Mouse (Mus musculus): ENCODE results near the gene Rnf220. TPM values are rescaled to one million over a fixed set of nuclear protein-coding genes. Genes with fewer than 3 reads are reported as not detected.

The Rnf220 gene
- 71.5 and 76.0 TPM in 2 replicates for polyA plus RNA-seq (2015; fragmentation: Nextera tagmentation; extraction: Ambion mirVana)

- Histone ChIP-seq H3K27ac (ENCODE audit: low read length) (no peak within 1 kb of the TSS), H3K4me2 (replicated peaks; ENCODE audit: low read depth, low read length) (peak within 1 kb of the TSS; percentile 88), H3K4me1 (ENCODE audit: insufficient read depth, low read length) (peaks cover 29% of the 10 kb centered on the region), H3K9me3 (ENCODE audit: low read length) (peaks cover 2% of the 10 kb centered on the region; the same call in 1 of the 2 replicates), H3K9ac (replicated peaks; ENCODE audit: low read length) (peak within 1 kb of the TSS; percentile 55), H3K4me3 (ENCODE audit: low read length) (peak within 1 kb of the TSS; percentile 52), H3K36me3 (ENCODE audit: insufficient read depth, low read length) (no peaks in the 10 kb centered on the region), H3K27me3 (ENCODE audit: insufficient read depth, low read length) (peaks cover 61% of the 10 kb centered on the region)
- peak; percentile 92 for ATAC-seq (ENCODE audit: low FRiP score, low TSS enrichment)
- WGBS, result under 1% methylated on average over 42 of the region's 42 CpGs
These were observed at the start of gene Rnf220 for GRCm38 (mm10) chr4:117496482-117497165. Gene Rnf220 (minus strand): TSS chr4:117497052.

- Histone ChIP-seq H3K27ac (ENCODE audit: low read length) (no peak overlapping the region), H3K27me3 (ENCODE audit: insufficient read depth, low read length) (no peaks in the 10 kb centered on the region), H3K4me1 (ENCODE audit: insufficient read depth, low read length) (peaks cover 13% of the 10 kb centered on the region), H3K9me3 (ENCODE audit: low read length) (no peaks in the 10 kb centered on the region), H3K9ac (replicated peaks; ENCODE audit: low read length) (no peak overlapping the region), H3K4me3 (ENCODE audit: low read length) (no peak overlapping the region), H3K4me2 (replicated peaks; ENCODE audit: low read depth, low read length) (no peak overlapping the region), H3K36me3 (ENCODE audit: insufficient read depth, low read length) (no peaks in the 10 kb centered on the region)
- WGBS, result 80% methylated on average over 6 of the region's 6 CpGs
- ATAC-seq (ENCODE audit: low FRiP score, low TSS enrichment), result no peak
These were observed 49.8 kb upstream of the Rnf220 start for GRCm38 (mm10) chr4:117546616-117547015.

- Histone ChIP-seq H3K9me3 (ENCODE audit: low read length) (no peaks in the 10 kb centered on the region), H3K4me1 (ENCODE audit: insufficient read depth, low read length) (peaks cover 4% of the 10 kb centered on the region; the same call in 1 of the 2 replicates), H3K4me3 (ENCODE audit: low read length) (no peak overlapping the region), H3K9ac (replicated peaks; ENCODE audit: low read length) (no peak overlapping the region), H3K36me3 (ENCODE audit: insufficient read depth, low read length) (no peaks in the 10 kb centered on the region), H3K27ac (ENCODE audit: low read length) (no peak overlapping the region), H3K27me3 (ENCODE audit: insufficient read depth, low read length) (no peaks in the 10 kb centered on the region), H3K4me2 (replicated peaks; ENCODE audit: low read depth, low read length) (no peak overlapping the region)
- no peak for ATAC-seq (ENCODE audit: low FRiP score, low TSS enrichment)
- 89% methylated on average over 3 of the region's 3 CpGs for WGBS
These were observed 48.6 kb upstream of the Rnf220 start for GRCm38 (mm10) chr4:117545448-117545847.

- H3K4me2 ChIP-seq (replicated peaks; ENCODE audit: low read depth, low read length), result no peak overlapping the region
- peaks cover 5% of the 10 kb centered on the region; the same call in 1 of the 2 replicates for H3K27me3 ChIP-seq (ENCODE audit: insufficient read depth, low read length)
- ATAC-seq (ENCODE audit: low FRiP score, low TSS enrichment), result no peak
- H3K9ac ChIP-seq (replicated peaks; ENCODE audit: low read length), result no peak overlapping the region
- no peaks in the 10 kb centered on the region for H3K9me3 ChIP-seq (ENCODE audit: low read length)
- 42% methylated on average over 5 of the region's 5 CpGs for WGBS
- no peak overlapping the region for H3K27ac ChIP-seq (ENCODE audit: low read length)
- H3K4me3 ChIP-seq (ENCODE audit: low read length), result no peak overlapping the region
- H3K4me1 ChIP-seq (ENCODE audit: insufficient read depth, low read length), result peaks cover 7% of the 10 kb centered on the region; the same call in 1 of the 2 replicates
- H3K36me3 ChIP-seq (ENCODE audit: insufficient read depth, low read length), result no peaks in the 10 kb centered on the region
These were observed 43.7 kb upstream of the Rnf220 start for GRCm38 (mm10) chr4:117540571-117540970.

- Histone ChIP-seq H3K36me3 (ENCODE audit: insufficient read depth, low read length) (no peaks in the 10 kb centered on the region), H3K4me1 (ENCODE audit: insufficient read depth, low read length) (peaks cover 7% of the 10 kb centered on the region; the same call in 1 of the 2 replicates), H3K9me3 (ENCODE audit: low read length) (no peaks in the 10 kb centered on the region), H3K4me2 (replicated peaks; ENCODE audit: low read depth, low read length) (no peak overlapping the region), H3K9ac (replicated peaks; ENCODE audit: low read length) (no peak overlapping the region), H3K4me3 (ENCODE audit: low read length) (no peak overlapping the region), H3K27ac (ENCODE audit: low read length) (no peak overlapping the region), H3K27me3 (ENCODE audit: insufficient read depth, low read length) (peaks cover 5% of the 10 kb centered on the region; the same call in 1 of the 2 replicates)
- ATAC-seq (ENCODE audit: low FRiP score, low TSS enrichment), result peak; percentile 83
- 31% methylated on average over 8 of the region's 8 CpGs for WGBS
These were observed 42.6 kb upstream of the Rnf220 start for GRCm38 (mm10) chr4:117539329-117539980.

- WGBS, result 79% methylated on average over 7 of the region's 7 CpGs
- Histone ChIP-seq H3K27ac (ENCODE audit: low read length) (no peak overlapping the region), H3K4me3 (ENCODE audit: low read length) (no peak overlapping the region), H3K36me3 (ENCODE audit: insufficient read depth, low read length) (no peaks in the 10 kb centered on the region), H3K27me3 (ENCODE audit: insufficient read depth, low read length) (peaks cover 5% of the 10 kb centered on the region; the same call in 1 of the 2 replicates), H3K4me1 (ENCODE audit: insufficient read depth, low read length) (peaks cover 7% of the 10 kb centered on the region; the same call in 1 of the 2 replicates), H3K9ac (replicated peaks; ENCODE audit: low read length) (no peak overlapping the region), H3K9me3 (ENCODE audit: low read length) (no peaks in the 10 kb centered on the region), H3K4me2 (replicated peaks; ENCODE audit: low read depth, low read length) (no peak overlapping the region)
- ATAC-seq (ENCODE audit: low FRiP score, low TSS enrichment), result no peak
These were observed 40.1 kb upstream of the Rnf220 start for GRCm38 (mm10) chr4:117537002-117537401.

- WGBS, result 56% methylated on average over 9 of the region's 9 CpGs
These were observed 38.8 kb upstream of the Rnf220 start for GRCm38 (mm10) chr4:117535496-117536200.

GRCm38 (mm10) chr4:117529843-117530242 lies 33.0 kb upstream of the Rnf220 start:
- no peaks in the 10 kb centered on the region for H3K9me3 ChIP-seq (ENCODE audit: low read length)
- no peaks in the 10 kb centered on the region for H3K4me1 ChIP-seq (ENCODE audit: insufficient read depth, low read length)
- no peak overlapping the region for H3K4me2 ChIP-seq (replicated peaks; ENCODE audit: low read depth, low read length)
- no peak overlapping the region for H3K27ac ChIP-seq (ENCODE audit: low read length)
- no peak overlapping the region for H3K4me3 ChIP-seq (ENCODE audit: low read length)
- peaks cover 10% of the 10 kb centered on the region; the same call in 1 of the 2 replicates for H3K27me3 ChIP-seq (ENCODE audit: insufficient read depth, low read length)
- H3K36me3 ChIP-seq (ENCODE audit: insufficient read depth, low read length), result no peaks in the 10 kb centered on the region
- no peak overlapping the region for H3K9ac ChIP-seq (replicated peaks; ENCODE audit: low read length)
- WGBS, result 81% methylated on average over 4 of the region's 4 CpGs
- ATAC-seq (ENCODE audit: low FRiP score, low TSS enrichment), result no peak

More at GRCm38 (mm10) chr4:117535496-117536200, 38.8 kb upstream of the Rnf220 start:
- Histone ChIP-seq H3K4me2 (replicated peaks; ENCODE audit: low read depth, low read length) (no peak overlapping the region), H3K4me3 (ENCODE audit: low read length) (no peak overlapping the region), H3K27ac (ENCODE audit: low read length) (no peak overlapping the region), H3K27me3 (ENCODE audit: insufficient read depth, low read length) (peaks cover 5% of the 10 kb centered on the region; the same call in 1 of the 2 replicates), H3K9me3 (ENCODE audit: low read length) (no peaks in the 10 kb centered on the region), H3K4me1 (ENCODE audit: insufficient read depth, low read length) (peaks cover 7% of the 10 kb centered on the region; the same call in 1 of the 2 replicates), H3K9ac (replicated peaks; ENCODE audit: low read length) (no peak overlapping the region), H3K36me3 (ENCODE audit: insufficient read depth, low read length) (no peaks in the 10 kb centered on the region)
- no peak for ATAC-seq (ENCODE audit: low FRiP score, low TSS enrichment)

- no peaks in the 10 kb centered on the region for H3K9me3 ChIP-seq (ENCODE audit: low read length)
- H3K4me2 ChIP-seq (replicated peaks; ENCODE audit: low read depth, low read length), result no peak overlapping the region
- no peak for ATAC-seq (ENCODE audit: low FRiP score, low TSS enrichment)
- no peaks in the 10 kb centered on the region for H3K4me1 ChIP-seq (ENCODE audit: insufficient read depth, low read length)
- 25% methylated on average over 1 of the region's 1 CpGs for WGBS
- H3K27ac ChIP-seq (ENCODE audit: low read length), result no peak overlapping the region
- H3K27me3 ChIP-seq (ENCODE audit: insufficient read depth, low read length), result peaks cover 16% of the 10 kb centered on the region; the same call in 1 of the 2 replicates
- H3K36me3 ChIP-seq (ENCODE audit: insufficient read depth, low read length), result no peaks in the 10 kb centered on the region
- no peak overlapping the region for H3K9ac ChIP-seq (replicated peaks; ENCODE audit: low read length)
- no peak overlapping the region for H3K4me3 ChIP-seq (ENCODE audit: low read length)
These were observed 31.1 kb upstream of the Rnf220 start for GRCm38 (mm10) chr4:117527952-117528351.

Measured in kidney, embryonic 16.5 days (tissue).